Mouse (Mus musculus) hindbrain, postnatal 0 days (tissue): ENCODE results near the gene Tmem270. TPM values are rescaled to one million over a fixed set of nuclear protein-coding genes. Genes with fewer than 3 reads are reported as not detected.

Experiments used
- ATAC-seq: fragments of 200-750 bp; cut with Nextera tagmentation; 2 replicates; pipeline ENCODE4 v1.8.0; 2017; ENCODE audit warnings: mild to moderate bottlenecking, moderate TSS enrichment, moderate library complexity
- DNase-seq: peaks from one replicate; pipeline ENCODE4 v3.0.0-alpha.2; 2015; ENCODE audit warnings: low spot score
- H3K27ac ChIP-seq: fragments of 300-500 bp; sonication (generic); 2 replicates; pipeline ENCODE4 v1.5.1; 2014; ENCODE audit warnings: mild to moderate bottlenecking
- H3K27me3 ChIP-seq: fragments of 300-500 bp; sonication (generic); 2 replicates; pipeline ENCODE4 v1.6.1; 2014; ENCODE audit warnings: low read length, mixed read lengths; ENCODE audit not compliant: insufficient read depth
- H3K36me3 ChIP-seq: fragments of 300-500 bp; sonication (generic); 2 replicates; pipeline ENCODE4 v1.6.1; 2014; ENCODE audit warnings: low read length, mixed read lengths; ENCODE audit not compliant: insufficient read depth
- H3K4me1 ChIP-seq: fragments of 300-500 bp; sonication (generic); 2 replicates; pipeline ENCODE4 v1.6.1; 2014; ENCODE audit warnings: antibody characterized with exemption, low read length, mixed read lengths; ENCODE audit not compliant: insufficient read depth
- H3K4me2 ChIP-seq: fragments of 300-500 bp; sonication (generic); 2 replicates; pipeline ENCODE4 v1.6.1; 2014; ENCODE audit warnings: low read depth, mild to moderate bottlenecking, low read length, moderate library complexity, mixed read lengths
- H3K4me3 ChIP-seq: fragments of 300-500 bp; sonication (generic); 2 replicates; pipeline ENCODE4 v1.5.1; 2014; ENCODE audit warnings: low read length
- H3K9ac ChIP-seq: fragments of 300-500 bp; sonication (generic); replicated peaks from 2 replicates; pipeline ENCODE4 v1.6.1; 2014; ENCODE audit warnings: mild to moderate bottlenecking, low read length, moderate library complexity, mixed read lengths
- H3K9me3 ChIP-seq: fragments of 300-500 bp; sonication (generic); 2 replicates; pipeline ENCODE4 v1.6.1; 2016; ENCODE audit warnings: low read length, mixed read lengths
- CTCF ChIP-seq: IDR thresholded peaks from 2 replicates; pipeline ENCODE4 v1.5.1; 2016; ENCODE audit warnings: antibody characterized with exemption, control low read depth, low read depth
- WGBS: fragments of 180-500 bp; shearing (Covaris S2); extraction: QIAGEN DNeasy Blood & Tissue Kit; methylation state at CpG from one replicate; pipeline ENCODE4 v1.1.7; 2014; 5-methylcytosine and 5-hydroxymethylcytosine counted together
- polyA plus RNA-seq: library from polyadenylated mRNA; unstranded; fragments of >200 nt; fragmentation: Nextera tagmentation; extraction: Ambion mirVana; gene quantifications from 2 replicates; pipeline ENCODE4 v1.2.1, GENCODE M21; 2015
- total RNA-seq: library from RNA; depleted of rRNA; stranded (reverse); fragments of >200 nt; gene quantifications from 2 replicates; pipeline ENCODE4 v1.2.3, GENCODE M21; 2014

The Tmem270 gene
- total and polyA plus RNA-seq, 2 experiments from 2014 or later: not detected

- Histone ChIP-seq H3K4me1 (no peaks in the 10 kb centered on the region), H3K36me3 (no peaks in the 10 kb centered on the region), H3K9me3 (no peaks in the 10 kb centered on the region), H3K4me3 (no peak overlapping the region), H3K4me2 (no peak overlapping the region), H3K9ac (no peak overlapping the region), H3K27me3 (no peaks in the 10 kb centered on the region), H3K27ac (no peak overlapping the region)
- DNase-seq (no peak), ATAC-seq (no peak)
- 74% methylated on average over 6 of the region's 6 CpGs for WGBS
- TF ChIP-seq CTCF: no peak
Observed at GRCm38 (mm10) chr5:134890601-134891054, 15.9 kb downstream of the Tmem270 start.

GRCm38 (mm10) chr5:134888505-134888904, 18.0 kb downstream of the Tmem270 start:
- Histone ChIP-seq H3K36me3 (no peaks in the 10 kb centered on the region), H3K4me1 (no peaks in the 10 kb centered on the region), H3K27ac (no peak overlapping the region), H3K27me3 (no peaks in the 10 kb centered on the region), H3K9me3 (no peaks in the 10 kb centered on the region), H3K9ac (no peak overlapping the region), H3K4me3 (no peak overlapping the region), H3K4me2 (no peak overlapping the region)
- WGBS: 82% methylated on average over 7 of the region's 7 CpGs
- ATAC-seq: no peak
- no peak for DNase-seq
- no peak for TF ChIP-seq CTCF

GRCm38 (mm10) chr5:134887447-134888335, 18.8 kb downstream of the Tmem270 start:
- no peaks in the 10 kb centered on the region for H3K36me3 ChIP-seq
- DNase-seq (no peak), ATAC-seq (no peak)
- H3K9ac ChIP-seq: no peak overlapping the region
- 46% methylated on average over 18 of the region's 18 CpGs for WGBS
- no peaks in the 10 kb centered on the region for H3K27me3 ChIP-seq
- no peaks in the 10 kb centered on the region for H3K4me1 ChIP-seq
- no peak for TF ChIP-seq CTCF
- no peak overlapping the region for H3K4me2 ChIP-seq
- H3K4me3 ChIP-seq: no peak overlapping the region
- no peak overlapping the region for H3K27ac ChIP-seq
- no peaks in the 10 kb centered on the region for H3K9me3 ChIP-seq

GRCm38 (mm10) chr5:134883077-134883476, 23.5 kb downstream of the Tmem270 start:
- no peak for ATAC-seq

DNA sequence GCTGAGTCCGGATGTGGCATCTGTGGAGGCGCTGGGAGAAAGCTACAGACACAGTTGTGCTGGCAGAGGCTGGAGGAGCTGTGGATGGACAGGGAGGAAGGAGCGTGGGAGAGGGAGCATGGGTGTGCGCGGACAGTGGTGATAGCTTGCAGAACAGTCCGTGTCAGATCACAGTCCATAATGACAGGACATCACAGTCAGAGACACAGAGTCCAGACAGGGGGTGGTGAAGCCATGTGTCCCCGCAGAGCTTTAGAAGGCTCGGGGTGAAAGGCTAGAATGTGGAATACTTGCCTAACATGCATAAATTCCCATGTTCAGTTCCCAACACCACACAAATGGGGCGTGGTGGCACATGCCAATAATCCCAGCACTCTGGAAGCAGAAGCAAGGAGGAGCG, 29.7 kb downstream of the Tmem270 start:
- 77% methylated on average over 10 of the region's 10 CpGs for WGBS
- Histone ChIP-seq H3K27me3 (no peaks in the 10 kb centered on the region), H3K4me1 (no peaks in the 10 kb centered on the region), H3K4me2 (no peak overlapping the region), H3K36me3 (no peaks in the 10 kb centered on the region), H3K4me3 (no peak overlapping the region), H3K27ac (no peak overlapping the region), H3K9me3 (0 out of 2 replicates have a peak, but pooled peaks cover 3% of the 10 kb centered on the region), H3K9ac (no peak overlapping the region)
- ATAC-seq (no peak), DNase-seq (no peak)
- TF ChIP-seq CTCF: no peak

More at GRCm38 (mm10) chr5:134883077-134883476, 23.5 kb downstream of the Tmem270 start:
- WGBS: 24% methylated on average over 2 of the region's 3 CpGs
- Histone ChIP-seq H3K4me2 (no peak overlapping the region), H3K36me3 (no peaks in the 10 kb centered on the region), H3K9me3 (0 out of 2 replicates have a peak, but pooled peaks cover 3% of the 10 kb centered on the region), H3K27ac (no peak overlapping the region; the same call in 1 of the 2 replicates), H3K4me3 (no peak overlapping the region), H3K9ac (no peak overlapping the region), H3K27me3 (no peaks in the 10 kb centered on the region), H3K4me1 (no peaks in the 10 kb centered on the region)
- DNase-seq: peak; percentile 34
- no peak for TF ChIP-seq CTCF

DNA sequence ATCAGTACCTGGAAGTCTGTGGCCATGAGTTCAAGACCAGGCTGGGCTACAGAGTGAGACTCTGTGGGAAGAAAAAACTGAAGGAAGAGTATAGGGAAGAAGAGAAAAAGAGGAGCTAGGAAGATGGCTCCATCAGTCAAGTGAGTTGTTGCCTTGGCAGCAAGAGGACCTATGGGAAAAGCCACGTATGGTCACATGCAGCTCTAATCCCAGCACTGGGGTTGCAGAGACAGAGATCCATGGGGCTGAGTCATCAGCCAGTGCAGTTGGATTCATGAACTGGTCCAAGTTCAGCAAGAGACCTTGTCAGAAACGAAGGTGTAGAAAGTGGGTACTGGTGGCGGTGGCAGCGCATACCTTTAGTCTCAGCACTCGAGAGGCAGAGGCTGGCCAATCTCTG, 31.3 kb downstream of the Tmem270 start:
- no peaks in the 10 kb centered on the region for H3K9me3 ChIP-seq
- no peak overlapping the region for H3K27ac ChIP-seq
- no peaks in the 10 kb centered on the region for H3K27me3 ChIP-seq
- H3K4me2 ChIP-seq: no peak overlapping the region
- H3K36me3 ChIP-seq: no peaks in the 10 kb centered on the region
- ATAC-seq: no peak
- H3K4me1 ChIP-seq: no peaks in the 10 kb centered on the region
- no peak overlapping the region for H3K4me3 ChIP-seq
- 92% methylated on average over 5 of the region's 5 CpGs for WGBS
- DNase-seq: no peak
- no peak for TF ChIP-seq CTCF
- no peak overlapping the region for H3K9ac ChIP-seq
